Mouse (Mus musculus) forebrain, embryonic 11.5 days (tissue): Measurements from ENCODE around the gene Ccdc85c. TPM values are rescaled to one million over a fixed set of nuclear protein-coding genes. Genes with fewer than 3 reads are reported as not detected.

Experiments used
- ATAC-seq: fragments of 200-750 bp; cut with Nextera tagmentation; replicated peaks from 2 replicates; pipeline ENCODE4 v1.8.0; 2017; ENCODE audit warnings: moderate TSS enrichment; ENCODE audit not compliant: low FRiP score
- DNase-seq: peaks from one replicate; pipeline ENCODE4 v3.0.0-alpha.2; 2017; ENCODE audit warnings: low spot score
- H3K27ac ChIP-seq: fragments of 300-500 bp; sonication (generic); 2 replicates; pipeline ENCODE4 v1.5.1; 2014; ENCODE audit warnings: low read depth, low read length
- H3K27me3 ChIP-seq: fragments of 300-500 bp; sonication (generic); 2 replicates; pipeline ENCODE4 v1.6.1; 2014; ENCODE audit warnings: mild to moderate bottlenecking, low read length, mixed read lengths; ENCODE audit not compliant: control insufficient read depth, insufficient read depth
- H3K36me3 ChIP-seq: fragments of 300-500 bp; sonication (generic); 2 replicates; pipeline ENCODE4 v1.6.1; 2014; ENCODE audit warnings: mild to moderate bottlenecking, low read length, moderate library complexity, mixed read lengths; ENCODE audit not compliant: control insufficient read depth, insufficient read depth
- H3K4me1 ChIP-seq: fragments of 300-500 bp; sonication (generic); replicated peaks from 2 replicates; pipeline ENCODE4 v1.6.1; 2014; ENCODE audit warnings: low read length, mixed read lengths; ENCODE audit not compliant: control insufficient read depth, insufficient read depth
- H3K4me2 ChIP-seq: fragments of 300-500 bp; sonication (generic); 2 replicates; pipeline ENCODE4 v1.6.1; 2014; ENCODE audit warnings: low read depth, mild to moderate bottlenecking, low read length, moderate library complexity, mixed read lengths; ENCODE audit not compliant: severe bottlenecking
- H3K4me3 ChIP-seq: fragments of 300-500 bp; sonication (generic); 2 replicates; pipeline ENCODE4 v1.5.1; 2014; ENCODE audit warnings: low read depth, low read length
- H3K9ac ChIP-seq: fragments of 300-500 bp; sonication (generic); 2 replicates; pipeline ENCODE4 v1.6.1; 2014; ENCODE audit warnings: low read length
- H3K9me3 ChIP-seq: fragments of 300-500 bp; sonication (generic); 2 replicates; pipeline ENCODE4 v1.6.1; 2016; ENCODE audit warnings: low read length, mixed read lengths; ENCODE audit not compliant: control insufficient read depth
- WGBS: fragments of 180-500 bp; shearing (Covaris S2); extraction: QIAGEN DNeasy Blood & Tissue Kit; methylation state at CpG from one replicate; pipeline ENCODE4 v1.1.7; 2014; 5-methylcytosine and 5-hydroxymethylcytosine counted together
- polyA plus RNA-seq: library from polyadenylated mRNA; unstranded; fragments of >200 nt; fragmentation: Nextera tagmentation; extraction: Ambion mirVana; gene quantifications from 2 replicates; pipeline ENCODE4 v1.2.1, GENCODE M21; 2014

Ccdc85c gene
- polyA plus RNA-seq, 1 experiment from 2014 or later, result 18.8 TPM

DNA sequence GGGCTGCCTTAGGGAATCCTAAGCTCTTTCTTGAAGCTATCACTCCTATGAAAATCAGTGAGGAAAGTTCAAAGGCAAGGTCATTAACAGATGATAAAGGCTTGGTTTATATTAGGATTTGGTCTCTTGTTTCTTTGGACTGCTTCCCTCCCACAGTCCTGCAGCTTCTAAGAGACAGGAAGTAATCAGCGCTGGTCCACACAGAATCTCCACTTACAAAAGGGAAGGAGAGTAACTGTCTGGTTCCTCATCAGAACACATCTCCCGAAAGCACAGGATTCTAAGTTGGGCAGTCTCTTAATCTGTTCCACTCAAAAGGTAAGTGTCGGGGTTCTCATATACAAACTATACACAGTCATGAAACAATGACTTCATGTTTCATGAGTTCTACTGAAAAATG, 106.3 kb downstream of the Ccdc85c start:
- Histone ChIP-seq H3K4me1 (no peaks in the 10 kb centered on the region), H3K9ac (no peak overlapping the region), H3K27ac (no peak overlapping the region), H3K4me3 (no peak overlapping the region), H3K9me3 (no peaks in the 10 kb centered on the region), H3K36me3 (no peaks in the 10 kb centered on the region; the same call in 1 of the 2 replicates), H3K27me3 (no peaks in the 10 kb centered on the region), H3K4me2 (no peak overlapping the region)
- DNase-seq, result no peak
- no peak for ATAC-seq
- WGBS, result 82% methylated on average over 3 of the region's 3 CpGs

DNA sequence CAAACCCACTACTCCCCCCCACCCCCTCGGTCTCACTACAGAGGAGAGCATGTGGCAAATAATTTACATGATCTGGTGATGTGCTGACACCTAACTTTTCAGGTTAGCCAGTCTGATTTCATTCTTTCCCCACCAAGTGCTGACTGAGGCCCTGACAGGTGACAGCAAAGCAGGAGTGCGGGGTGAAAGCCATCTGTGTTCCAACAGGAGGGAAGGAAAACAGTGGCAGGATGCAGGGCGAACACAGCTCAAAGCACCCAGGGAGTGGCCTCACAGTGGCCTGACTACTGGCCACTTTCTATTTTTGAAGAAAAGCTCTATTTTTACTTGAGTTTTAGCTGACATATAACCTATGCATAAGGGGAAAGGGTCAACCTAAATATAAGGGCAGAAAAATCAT, 111.5 kb downstream of the Ccdc85c start:
- ATAC-seq (no peak), DNase-seq (no peak)
- H3K4me1 ChIP-seq, result no peaks in the 10 kb centered on the region
- H3K27ac ChIP-seq, result no peak overlapping the region
- H3K4me2 ChIP-seq, result no peak overlapping the region
- H3K36me3 ChIP-seq, result no peaks in the 10 kb centered on the region; the same call in 1 of the 2 replicates
- WGBS, result 85% methylated on average over 3 of the region's 3 CpGs
- H3K9me3 ChIP-seq, result no peaks in the 10 kb centered on the region
- no peak overlapping the region for H3K4me3 ChIP-seq
- H3K27me3 ChIP-seq, result no peaks in the 10 kb centered on the region
- H3K9ac ChIP-seq, result no peak overlapping the region

DNA sequence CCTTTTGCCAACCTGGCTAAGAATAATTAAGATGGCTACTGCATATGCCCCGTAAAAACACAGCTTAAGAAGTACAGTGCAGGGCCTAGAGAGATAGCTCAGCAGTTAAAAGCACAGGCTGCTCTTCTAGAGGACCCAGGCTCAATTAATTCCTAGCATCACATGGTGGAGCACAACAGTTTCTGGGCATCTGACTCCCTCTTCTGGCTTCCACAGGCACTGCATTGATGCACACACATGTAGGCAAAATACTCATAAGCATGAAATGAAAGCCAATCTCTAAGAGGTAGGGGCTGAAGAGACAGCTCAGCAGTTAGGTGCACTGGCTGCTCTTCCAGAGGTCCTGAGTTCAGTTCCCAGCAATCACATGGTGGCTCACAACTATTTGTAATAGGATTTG, 113.2 kb downstream of the Ccdc85c start:
- H3K27me3 ChIP-seq, result no peaks in the 10 kb centered on the region
- H3K9ac ChIP-seq, result no peak overlapping the region
- H3K9me3 ChIP-seq, result no peaks in the 10 kb centered on the region
- H3K27ac ChIP-seq, result no peak overlapping the region
- H3K4me1 ChIP-seq, result no peaks in the 10 kb centered on the region
- DNase-seq, result no peak
- no peak overlapping the region for H3K4me3 ChIP-seq
- ATAC-seq, result no peak
- H3K36me3 ChIP-seq, result no peaks in the 10 kb centered on the region; the same call in 1 of the 2 replicates
- 90% methylated on average over 1 of the region's 1 CpGs for WGBS
- no peak overlapping the region for H3K4me2 ChIP-seq

DNA sequence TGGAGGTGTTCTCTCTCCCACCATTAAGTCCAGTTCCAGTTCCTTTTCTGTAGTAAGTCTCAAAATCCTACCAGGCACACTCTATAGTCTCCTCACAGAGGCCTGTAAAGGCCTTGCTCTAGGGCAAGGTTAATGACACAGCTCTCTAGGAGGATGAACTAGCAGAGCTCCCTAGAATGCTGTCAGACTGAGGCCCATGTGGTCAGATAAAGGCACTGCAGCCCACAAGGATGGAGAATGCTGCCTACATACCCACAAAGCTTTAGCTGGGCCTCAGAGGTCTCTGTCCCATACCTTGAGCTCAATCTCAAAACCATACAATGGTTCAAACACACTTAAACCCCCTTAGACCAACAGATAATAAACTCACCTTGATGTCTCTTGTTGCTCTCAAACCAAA, 115.4 kb downstream of the Ccdc85c start:
- ATAC-seq (no peak), DNase-seq (no peak)
- Histone ChIP-seq H3K9me3 (no peaks in the 10 kb centered on the region), H3K9ac (no peak overlapping the region), H3K36me3 (no peaks in the 10 kb centered on the region; the same call in 1 of the 2 replicates), H3K27me3 (no peaks in the 10 kb centered on the region), H3K4me2 (no peak overlapping the region), H3K4me3 (no peak overlapping the region), H3K4me1 (no peaks in the 10 kb centered on the region), H3K27ac (no peak overlapping the region)

Other genes starting within 250 kb of the Ccdc85c start
- 79.2 and 85.9 TPM in 2 replicates for gene Setd3, start 96.1 kb downstream of the Ccdc85c start, polyA plus RNA-seq
- 5.0 and 6.2 TPM in 2 replicates for gene Ccnk, start 95.8 kb downstream of the Ccdc85c start, polyA plus RNA-seq
- gene Hhipl1, start 30.8 kb upstream of the Ccdc85c start, polyA plus RNA-seq, result 2.5 and 3.0 TPM in 2 replicates
- gene Cyp46a1, start 59.0 kb upstream of the Ccdc85c start, polyA plus RNA-seq, result 16.3 and 18.4 TPM in 2 replicates
- gene Eml1, start 95.5 kb upstream of the Ccdc85c start, polyA plus RNA-seq, result 90.3 and 92.5 TPM in 2 replicates